8 mouse cellular contexts compared by ENCODE assay signal in genomic region chr2:38688791-38689520, GRCm38 (mm10). TPM values are rescaled to one million over a fixed set of nuclear protein-coding genes. Genes with fewer than 3 reads are reported as not detected.
A peak's percentile ranks its signal among the peaks of the same experiment; 100 is the strongest.
DNase-seq lines count a peak whose midpoint lies in the region; ATAC-seq and TF ChIP-seq lines count a peak whose summit lies in the region.

No protein-coding gene starts in this region.

- peak; percentile 55 for TF ChIP-seq CTCF in liver, postnatal 0 days (IDR thresholded peaks at IDR 0.05; ENCODE audit: low read depth)

- peaks cover 12% of the 10 kb centered on the region; the same call in 1 of the 2 replicates for H3K27me3 ChIP-seq in forebrain, embryonic 15.5 days
- peaks cover 29% of the 10 kb centered on the region for H3K27me3 ChIP-seq in kidney, embryonic 15.5 days
- peaks cover 12% of the 10 kb centered on the region; the same call in 1 of the 2 replicates for H3K27me3 ChIP-seq in liver, postnatal 0 days (ENCODE audit: insufficient read depth, low read length)

- H3K27ac ChIP-seq in forebrain, embryonic 15.5 days (replicated peaks): no peak overlapping the region
- H3K27ac ChIP-seq in kidney, embryonic 15.5 days: no peak overlapping the region
- no peak overlapping the region for H3K27ac ChIP-seq in liver, postnatal 0 days (ENCODE audit: low read depth)

- peak; percentile 55 for DNase-seq in layer of hippocampus, adult 11-12 months (ENCODE audit: low spot score)
- no peak for DNase-seq in layer of hippocampus, adult 9-10 months (ENCODE audit: low spot score)
- DNase-seq in cerebellum, adult 11-12 months: peak; percentile 25
- DNase-seq in liver, postnatal 0 days: peak; percentile 49
- DNase-seq in right cerebral cortex, postnatal 14 days: peak; percentile 64
- DNase-seq in c-Kit-positive CD71-positive TER-119-positive erythroid progenitor cells, embryonic 14.5 days (ENCODE audit: low spot score): no peak

- WGBS in forebrain, embryonic 15.5 days: 2% methylated on average over 26 of the region's 29 CpGs
- WGBS in kidney, embryonic 15.5 days: 6% methylated on average over 29 of the region's 29 CpGs
- 5% methylated on average over 25 of the region's 29 CpGs for WGBS in liver, postnatal 0 days (ENCODE audit: insufficient replicate concordance)

- peaks cover 15% of the 10 kb centered on the region for H3K4me1 ChIP-seq in forebrain, embryonic 15.5 days
- H3K4me1 ChIP-seq in kidney, embryonic 15.5 days: peaks cover 10% of the 10 kb centered on the region
- no peaks in the 10 kb centered on the region for H3K4me1 ChIP-seq in liver, postnatal 0 days (ENCODE audit: insufficient read depth)

- peak overlapping the region; percentile 33 for H3K9ac ChIP-seq in forebrain, embryonic 15.5 days (replicated peaks)
- peak overlapping the region; percentile 17; the same call in 1 of the 2 replicates for H3K9ac ChIP-seq in kidney, embryonic 15.5 days
- no peak overlapping the region for H3K9ac ChIP-seq in liver, postnatal 0 days (replicated peaks)

- H3K9me3 ChIP-seq in forebrain, embryonic 15.5 days: no peaks in the 10 kb centered on the region
- H3K9me3 ChIP-seq in kidney, embryonic 15.5 days (replicated peaks): no peaks in the 10 kb centered on the region
- no peaks in the 10 kb centered on the region for H3K9me3 ChIP-seq in liver, postnatal 0 days (ENCODE audit: low read length)

- peak overlapping the region; percentile 30 for H3K4me3 ChIP-seq in forebrain, embryonic 15.5 days
- H3K4me3 ChIP-seq in kidney, embryonic 15.5 days (replicated peaks): peak overlapping the region; percentile 39
- no peak overlapping the region for H3K4me3 ChIP-seq in liver, postnatal 0 days (ENCODE audit: low read depth, low read length)

- TF ChIP-seq EP300 in liver, postnatal 0 days (IDR thresholded peaks at IDR 0.05; ENCODE audit: low read depth): no peak

- no peaks in the 10 kb centered on the region for H3K36me3 ChIP-seq in forebrain, embryonic 15.5 days
- no peaks in the 10 kb centered on the region for H3K36me3 ChIP-seq in kidney, embryonic 15.5 days
- no peaks in the 10 kb centered on the region for H3K36me3 ChIP-seq in liver, postnatal 0 days (replicated peaks; ENCODE audit: insufficient read depth, low read length)

- peak overlapping the region; percentile 44 for H3K4me2 ChIP-seq in forebrain, embryonic 15.5 days (replicated peaks)
- H3K4me2 ChIP-seq in kidney, embryonic 15.5 days: peak overlapping the region; percentile 68
- peak overlapping the region; percentile 56 for H3K4me2 ChIP-seq in liver, postnatal 0 days (ENCODE audit: low read depth, low read length)

- peak; percentile 87 for ATAC-seq in forebrain, embryonic 15.5 days (replicated peaks)
- peak; percentile 41; the same call in 1 of the 2 replicates for ATAC-seq in kidney, embryonic 15.5 days (replicated peaks; ENCODE audit: low FRiP score)
- ATAC-seq in liver, postnatal 0 days: peak; percentile 23; the same call in 1 of the 2 replicates

RNA-seq across cellular contexts. Expression of gene Nr5a1, which starts 25.4 kb away (rescaled TPM):
- 0.32 and 2.3 TPM in 2 replicates for polyA plus RNA-seq in forebrain, embryonic 15.5 days (2015; fragmentation: Nextera tagmentation; extraction: Ambion mirVana)
- polyA plus RNA-seq in kidney, embryonic 15.5 days (2015; fragmentation: Nextera tagmentation; extraction: Ambion mirVana): 1.3 and 3.4 TPM in 2 replicates
- polyA plus RNA-seq in liver, postnatal 0 days (2015; fragmentation: Nextera tagmentation; extraction: Ambion mirVana): not detected in 2 replicates

RNA-seq across cellular contexts. Expression of gene Psmb7, which starts 45.1 kb away (rescaled TPM):
- polyA plus RNA-seq in forebrain, embryonic 15.5 days (2015; fragmentation: Nextera tagmentation; extraction: Ambion mirVana): 302 and 304 TPM in 2 replicates
- 270 and 278 TPM in 2 replicates for polyA plus RNA-seq in kidney, embryonic 15.5 days (2015; fragmentation: Nextera tagmentation; extraction: Ambion mirVana)
- polyA plus RNA-seq in liver, postnatal 0 days (2015; fragmentation: Nextera tagmentation; extraction: Ambion mirVana): 112 and 120 TPM in 2 replicates

Comparison
In these comparisons a context has a peak if more than half of its experiments do, and no peak if none do; other contexts are left out.
1. DNase-seq: peak in layer of hippocampus, adult 11-12 months (single experiment), cerebellum, adult 11-12 months (single experiment), liver, postnatal 0 days (single experiment) and right cerebral cortex, postnatal 14 days (single experiment); none in layer of hippocampus, adult 9-10 months (single experiment) and c-Kit-positive CD71-positive TER-119-positive erythroid progenitor cells, embryonic 14.5 days (single experiment).
2. ATAC-seq: peak in every context shown above with its lines; median percentile 87 in forebrain, embryonic 15.5 days; 41 in kidney, embryonic 15.5 days; 23 in liver, postnatal 0 days.
3. Peak in every context shown above with its lines, with median percentiles within 50 percentile points of each other: H3K4me2 ChIP-seq.